Mouse (Mus musculus) testis, adult 2 months (tissue): ENCODE results near the gene Spata18. TPM values are rescaled to one million over a fixed set of nuclear protein-coding genes. Genes with fewer than 3 reads are reported as not detected.

Experiments used
- H3K27ac ChIP-seq: fragments of 200-500 bp; 2 replicates; pipeline ENCODE4 v1.5.1; 2012; ENCODE audit warnings: low read depth, low read length; ENCODE audit not compliant: control insufficient read depth, insufficient read depth
- H3K27me3 ChIP-seq: fragments of 200-500 bp; 2 replicates; pipeline ENCODE4 v1.6.1; 2012; ENCODE audit warnings: mild to moderate bottlenecking, low read length, moderate library complexity; ENCODE audit not compliant: control insufficient read depth, insufficient read depth
- H3K36me3 ChIP-seq: fragments of 200-500 bp; 2 replicates; pipeline ENCODE4 v1.6.1; 2012; ENCODE audit warnings: mild to moderate bottlenecking, low read length; ENCODE audit not compliant: control insufficient read depth, insufficient read depth
- H3K4me1 ChIP-seq: fragments of 200-500 bp; 2 replicates; pipeline ENCODE4 v1.6.1; 2012; ENCODE audit warnings: low read length; ENCODE audit not compliant: control insufficient read depth, insufficient read depth
- H3K4me3 ChIP-seq: fragments of 200-500 bp; 2 replicates; pipeline ENCODE4 v1.5.1; 2012; ENCODE audit warnings: low read depth, mild to moderate bottlenecking, low read length, moderate library complexity, mixed read lengths; ENCODE audit not compliant: control insufficient read depth
- CTCF ChIP-seq: fragments of 200-500 bp; IDR thresholded peaks from 2 replicates; pipeline ENCODE4 v1.5.1; 2012; ENCODE audit warnings: low read depth, mild to moderate bottlenecking, inconsistent platforms, low read length, moderate library complexity; ENCODE audit not compliant: control insufficient read depth, insufficient read depth, insufficient replicate concordance
- POLR2A ChIP-seq: fragments of 200-500 bp; IDR thresholded peaks from 2 replicates; pipeline ENCODE4 v1.6.1; 2012; ENCODE audit warnings: low read depth, mild to moderate bottlenecking, inconsistent platforms, low read length, moderate library complexity; ENCODE audit not compliant: control insufficient read depth
- polyA plus RNA-seq: library from polyadenylated mRNA; depleted of rRNA; stranded (reverse); fragments of >200 nt; gene quantifications from 2 replicates; pipeline ENCODE4 v1.2.3, GENCODE M21; 2012

The Spata18 gene
- polyA plus RNA-seq, 1 experiment = 551 TPM

DNA sequence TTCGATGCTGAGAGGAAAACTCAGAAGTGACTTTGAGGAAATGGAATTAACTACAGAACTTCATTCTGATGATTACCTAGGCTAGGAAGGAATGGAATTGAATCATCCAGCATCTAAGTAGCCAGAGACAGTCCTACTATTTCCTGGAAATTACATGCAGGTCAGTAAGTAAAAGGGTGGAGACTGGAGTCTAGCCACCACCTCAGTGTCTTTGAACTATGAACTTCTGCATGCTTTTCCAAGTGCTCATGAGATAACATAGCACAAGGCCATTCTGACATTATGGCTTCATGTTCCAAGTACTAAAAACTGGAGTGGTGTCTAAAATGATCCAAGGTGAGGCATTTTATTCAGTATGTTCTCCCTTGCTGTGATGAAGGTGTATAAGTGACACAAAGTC lies 25.7 kb upstream of the Spata18 start:
- no peak overlapping the region for H3K27ac ChIP-seq
- no peak overlapping the region for H3K4me3 ChIP-seq
- no peaks in the 10 kb centered on the region for H3K36me3 ChIP-seq
- TF ChIP-seq CTCF (no peak), POLR2A (no peak)
- H3K27me3 ChIP-seq = no peaks in the 10 kb centered on the region
- peaks cover 6% of the 10 kb centered on the region for H3K4me1 ChIP-seq

DNA sequence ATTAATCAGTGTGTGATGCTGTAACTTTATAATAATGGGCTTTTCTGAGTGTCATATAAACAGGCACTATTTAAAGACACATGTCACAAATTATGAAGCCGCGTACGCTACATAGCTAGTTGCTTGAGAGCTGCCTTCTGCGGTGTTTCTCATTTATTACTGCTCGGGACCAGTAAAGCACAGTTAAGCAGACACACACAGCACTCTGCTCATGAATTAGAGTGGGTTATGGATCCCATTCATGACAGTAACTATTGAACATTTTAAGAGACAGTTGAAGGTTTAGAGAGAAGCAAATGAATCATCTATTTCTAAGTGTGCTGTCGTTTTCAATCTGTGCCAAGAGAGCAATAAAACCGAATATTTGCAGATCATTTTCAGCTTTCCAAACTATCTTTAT lies 24.3 kb upstream of the Spata18 start:
- Histone ChIP-seq H3K36me3 (no peaks in the 10 kb centered on the region), H3K4me3 (no peak overlapping the region), H3K27me3 (no peaks in the 10 kb centered on the region), H3K27ac (no peak overlapping the region), H3K4me1 (peaks cover 6% of the 10 kb centered on the region)
- TF ChIP-seq POLR2A = no peak
- TF ChIP-seq CTCF = no peak

DNA sequence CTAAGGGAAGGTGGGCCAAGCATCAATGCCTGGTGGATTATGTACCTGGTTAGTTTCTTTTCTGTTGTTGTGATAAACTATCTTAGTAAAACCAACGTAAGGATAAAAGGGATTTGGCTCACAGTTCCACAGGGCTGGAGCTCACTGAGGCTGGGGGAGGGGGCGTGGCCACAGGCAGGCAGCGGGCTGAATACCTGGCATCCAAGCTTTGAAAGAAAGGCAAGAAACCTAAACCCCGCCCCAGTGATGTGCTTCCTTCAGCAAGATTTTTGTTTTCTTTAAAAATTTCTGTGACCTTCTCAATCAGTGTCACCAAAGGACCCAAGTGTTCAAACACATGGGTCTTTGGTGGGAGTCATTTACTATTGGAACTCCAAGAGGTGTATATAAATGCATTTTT lies 23.6 kb upstream of the Spata18 start:
- Histone ChIP-seq H3K36me3 (no peaks in the 10 kb centered on the region), H3K27me3 (no peaks in the 10 kb centered on the region), H3K4me3 (no peak overlapping the region), H3K27ac (no peak overlapping the region), H3K4me1 (peaks cover 6% of the 10 kb centered on the region)
- TF ChIP-seq POLR2A = no peak
- no peak for TF ChIP-seq CTCF

GRCm38 (mm10) chr5:73627991-73628390 lies 23.2 kb upstream of the Spata18 start:
- peak overlapping the region; percentile 21 for H3K4me3 ChIP-seq
- H3K27ac ChIP-seq = no peak overlapping the region
- peaks cover 6% of the 10 kb centered on the region for H3K4me1 ChIP-seq
- TF ChIP-seq CTCF (no peak), POLR2A (no peak)
- H3K27me3 ChIP-seq = no peaks in the 10 kb centered on the region
- H3K36me3 ChIP-seq = no peaks in the 10 kb centered on the region

DNA sequence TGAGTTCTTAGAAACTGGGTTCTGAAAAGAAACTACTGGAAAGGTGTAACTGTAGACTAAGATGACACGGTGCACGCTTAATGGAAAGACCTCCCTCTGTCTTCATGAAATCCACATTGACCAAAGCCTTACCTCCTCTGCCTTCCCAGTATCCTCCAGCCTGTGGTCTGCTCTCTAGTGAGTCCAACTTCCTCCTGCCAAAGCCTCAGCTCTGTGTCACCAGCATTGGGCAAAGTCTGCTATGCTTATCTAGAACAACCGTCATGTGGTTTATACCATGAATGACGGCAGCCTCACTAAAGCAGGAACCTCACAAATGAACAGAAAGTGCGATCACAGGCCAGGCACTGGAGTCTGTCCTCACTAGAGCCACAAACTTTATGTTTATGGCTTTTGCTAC lies 21.0 kb upstream of the Spata18 start:
- no peak for TF ChIP-seq POLR2A
- TF ChIP-seq CTCF = no peak
- H3K4me3 ChIP-seq = no peak overlapping the region
- no peaks in the 10 kb centered on the region for H3K36me3 ChIP-seq
- no peak overlapping the region for H3K27ac ChIP-seq
- H3K27me3 ChIP-seq = no peaks in the 10 kb centered on the region
- H3K4me1 ChIP-seq = peaks cover 6% of the 10 kb centered on the region

- Histone ChIP-seq H3K4me3 (no peak overlapping the region), H3K27ac (no peak overlapping the region), H3K4me1 (peaks cover 6% of the 10 kb centered on the region), H3K36me3 (no peaks in the 10 kb centered on the region; the same call in 1 of the 2 replicates), H3K27me3 (no peaks in the 10 kb centered on the region)
- TF ChIP-seq CTCF (no peak), POLR2A (no peak)
Measured at GRCm38 (mm10) chr5:73631001-73631558, 20.1 kb upstream of the Spata18 start.

- Histone ChIP-seq H3K36me3 (no peaks in the 10 kb centered on the region; the same call in 1 of the 2 replicates), H3K4me1 (peaks cover 6% of the 10 kb centered on the region), H3K27me3 (no peaks in the 10 kb centered on the region), H3K27ac (no peak within 1 kb of the TSS), H3K4me3 (no peak within 1 kb of the TSS)
- TF ChIP-seq POLR2A = no peak
- no peak for TF ChIP-seq CTCF
Measured at GRCm38 (mm10) chr5:73632291-73632690, 18.9 kb upstream of the Spata18 start, which contains the start of gene Lrrc66. TSS of gene Lrrc66 (minus strand) at chr5:73632526.
